Mouse (Mus musculus) A20 (cell line): ENCODE measurements around the gene Enox1.

Experiments used
- DNase-seq: peaks from one replicate; pipeline ENCODE4 v3.0.0-alpha.2; 2011; ENCODE audit warnings: low read depth, low spot score

Gene Enox1

DNA sequence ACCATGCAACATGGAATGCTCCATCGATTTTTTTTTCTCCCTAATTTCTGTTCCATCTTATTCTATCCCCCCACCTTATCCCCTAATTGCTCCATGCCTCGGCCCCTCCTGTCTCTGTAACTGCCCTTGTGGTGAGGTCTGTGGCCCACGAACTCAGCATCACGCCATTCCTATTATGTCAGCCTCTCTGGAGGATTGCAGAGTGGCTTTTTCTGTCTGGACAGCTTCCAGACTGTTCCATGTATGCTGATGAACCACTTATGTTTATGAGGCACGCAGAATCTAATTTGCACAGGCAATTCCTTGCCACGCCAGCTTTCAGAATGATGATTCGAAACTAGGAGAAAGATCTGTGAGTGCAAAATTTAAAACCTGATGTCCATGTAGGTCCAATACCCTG lies 521.4 kb downstream of the Enox1 start:
- no peak for DNase-seq

DNA sequence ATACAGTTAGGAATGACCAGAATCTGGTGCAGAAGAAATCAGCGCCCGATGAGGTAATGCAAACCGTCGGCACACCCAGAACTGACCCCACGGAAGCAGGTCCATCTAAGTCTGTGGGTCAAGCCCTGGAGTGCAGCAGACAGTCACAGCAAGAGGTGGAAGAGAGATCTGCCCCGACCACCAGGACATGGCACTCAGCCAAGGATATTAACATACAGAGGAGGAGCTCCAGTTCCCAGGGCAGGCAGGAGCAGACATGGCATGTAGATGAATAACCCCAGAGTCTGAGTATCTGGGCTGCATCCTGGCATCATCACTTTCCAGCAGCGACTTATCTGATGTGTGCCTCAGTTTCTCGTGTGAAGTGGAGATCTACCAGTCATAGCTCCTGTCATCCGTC lies 523.3 kb downstream of the Enox1 start:
- no peak for DNase-seq

DNA sequence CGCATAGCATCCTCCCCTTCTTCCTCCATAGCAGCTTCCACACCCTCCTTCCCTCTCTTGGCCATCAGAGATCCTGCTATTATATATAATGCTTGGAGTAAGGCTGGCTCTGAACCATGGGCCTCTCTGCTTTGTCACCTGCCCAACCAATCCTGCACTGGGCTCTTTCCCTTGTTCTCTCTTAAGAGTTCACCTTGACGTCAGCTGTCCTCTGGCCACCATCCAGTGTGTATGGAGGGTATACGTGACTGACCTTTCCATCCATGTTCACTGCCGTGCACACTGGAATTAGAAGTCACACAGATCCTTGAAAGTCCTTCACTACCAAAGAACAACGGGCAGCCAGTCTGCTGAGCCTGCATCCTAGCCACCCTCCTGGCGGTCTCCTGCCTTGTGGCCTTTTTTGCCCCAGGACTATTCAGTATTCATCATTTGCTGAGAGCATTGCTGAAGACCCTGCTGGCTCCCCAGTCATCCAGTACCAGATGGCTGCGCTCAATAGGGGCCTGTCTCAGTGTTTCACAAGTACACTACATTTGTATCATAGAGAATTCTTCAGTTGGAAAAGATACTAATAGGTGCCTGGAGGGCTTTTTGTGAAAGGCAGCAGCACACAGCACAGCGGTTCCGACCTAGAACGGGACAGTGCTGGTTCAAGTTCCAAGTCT lies 526.5 kb downstream of the Enox1 start:
- DNase-seq, result no peak

DNA sequence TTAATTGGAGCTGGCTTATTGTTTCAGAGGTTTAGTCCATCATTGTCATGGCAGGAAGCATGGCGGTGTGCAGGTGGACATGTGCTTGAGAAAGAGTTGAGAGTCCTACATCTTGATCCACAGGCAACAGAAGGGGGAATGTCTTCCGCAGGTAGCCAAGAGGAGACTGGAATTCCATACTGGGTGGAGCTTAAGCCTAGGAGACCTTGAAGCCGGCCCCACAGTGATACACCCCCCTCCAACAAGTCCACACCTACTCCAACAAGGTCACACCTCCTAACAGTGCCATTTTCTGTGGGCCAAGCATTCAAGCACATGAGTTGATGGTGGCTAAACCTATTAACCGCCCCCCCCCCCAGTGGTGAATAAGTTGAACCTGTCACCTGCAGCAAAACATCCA lies 533.3 kb downstream of the Enox1 start:
- no peak for DNase-seq

DNA sequence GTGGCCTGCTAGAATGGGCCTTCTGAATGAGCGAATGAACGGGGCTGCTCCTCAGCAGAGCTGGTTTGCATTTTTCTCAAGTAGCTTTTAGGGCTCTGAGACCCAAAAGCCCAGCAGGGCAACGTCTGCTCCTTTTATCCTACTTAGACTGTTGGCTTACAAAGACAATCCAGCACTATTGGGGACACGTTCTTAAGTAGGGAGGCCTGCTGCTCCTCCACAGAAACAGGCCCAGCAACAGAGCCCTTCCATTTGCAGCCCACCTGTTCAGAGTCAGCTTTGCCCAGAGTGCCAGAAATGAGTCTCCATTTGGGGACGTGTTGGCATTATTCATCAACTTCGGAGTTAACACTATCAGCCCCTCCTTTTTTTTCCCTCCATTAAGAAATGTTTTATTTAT lies 548.4 kb downstream of the Enox1 start:
- no peak for DNase-seq

DNA sequence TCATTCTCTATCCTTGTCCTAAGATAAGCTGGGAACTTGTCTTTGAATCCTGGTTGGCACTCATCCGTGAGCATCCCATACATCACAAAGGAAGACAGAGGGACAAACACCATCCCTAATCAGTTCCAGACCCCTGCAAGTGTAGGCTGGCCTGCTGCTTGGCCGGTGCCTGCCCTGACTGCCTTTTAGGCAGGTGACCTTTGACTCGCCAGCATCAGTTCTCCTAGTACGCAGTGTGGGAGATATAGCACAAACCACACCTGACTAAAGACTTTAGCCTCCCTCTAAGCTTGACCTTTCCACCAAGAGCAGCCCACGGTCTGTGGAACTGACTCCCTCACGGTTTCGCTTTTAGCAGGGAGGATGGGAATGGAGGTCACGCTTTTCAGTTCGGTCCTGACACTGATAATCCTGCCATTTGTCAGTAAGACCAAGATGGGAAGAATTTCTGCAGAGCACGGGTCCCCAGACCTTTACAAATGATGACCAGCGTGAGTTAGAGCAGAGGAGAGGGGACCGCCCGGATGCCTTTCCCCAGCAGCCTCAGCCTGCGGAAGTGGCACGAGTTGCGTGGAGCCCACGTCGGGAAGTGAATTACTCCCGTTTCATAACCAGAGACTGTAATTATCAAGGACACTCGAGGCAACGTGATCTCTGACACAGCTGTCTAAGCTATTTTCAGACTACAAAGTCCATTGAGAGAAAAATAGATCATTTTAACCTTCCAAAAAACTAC lies 550.1 kb downstream of the Enox1 start:
- DNase-seq, result no peak

DNA sequence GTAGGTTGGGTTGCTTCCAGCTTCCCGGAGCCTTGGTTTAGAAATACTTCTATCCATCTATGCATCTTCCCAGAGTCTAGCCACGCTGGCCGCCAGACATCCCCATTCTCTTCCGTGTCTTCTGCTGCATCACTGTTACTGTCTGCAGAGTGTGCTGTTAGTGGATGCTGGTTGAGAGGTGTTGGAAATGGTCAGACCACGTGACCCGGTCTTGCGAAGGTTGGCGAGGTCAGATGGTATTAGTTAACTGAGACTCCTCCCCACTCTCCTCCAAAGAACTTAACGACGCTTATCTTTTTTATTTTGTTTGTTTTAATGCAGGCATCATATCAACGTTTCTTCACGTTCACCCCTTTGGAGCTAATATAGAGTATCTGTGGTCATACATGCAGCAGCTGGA lies 550.7 kb downstream of the Enox1 start:
- DNase-seq, result no peak

DNA sequence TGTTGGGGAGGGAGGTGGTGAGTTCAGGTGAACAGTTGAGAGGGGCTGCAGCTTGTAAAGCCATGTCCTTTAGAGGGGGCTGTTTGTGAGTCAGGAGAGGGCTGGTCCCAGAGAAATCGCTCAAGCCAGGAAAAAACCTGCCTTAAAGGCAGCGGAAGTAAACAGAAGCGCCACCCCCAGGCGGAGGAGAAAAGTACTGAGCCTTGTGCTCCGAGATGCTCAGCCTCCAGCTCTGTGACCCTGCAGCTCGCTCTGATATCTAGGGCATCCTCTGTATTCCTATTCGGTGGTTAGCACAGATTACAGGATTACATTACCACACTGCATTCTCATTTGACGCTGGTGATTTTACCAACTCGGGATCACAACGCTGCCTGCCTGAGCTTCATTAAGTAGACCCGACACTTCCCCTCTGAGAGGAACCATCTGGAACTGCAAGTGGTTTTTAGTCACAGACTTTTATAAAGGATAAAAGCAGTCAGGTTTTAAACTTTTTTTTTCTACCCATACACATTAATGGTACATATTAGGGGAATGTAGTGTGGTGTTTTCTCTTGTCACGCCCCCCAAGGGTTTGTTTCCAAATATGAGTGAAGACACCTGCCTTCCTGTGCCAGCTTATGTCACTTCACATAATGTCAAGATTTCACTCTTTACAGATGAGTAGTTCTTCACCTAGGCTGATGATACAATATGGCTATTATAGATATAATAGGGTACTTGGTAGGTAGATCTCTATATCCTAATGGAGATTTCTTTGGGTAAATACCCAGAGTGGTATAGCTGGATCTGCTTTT lies 552.0 kb downstream of the Enox1 start:
- DNase-seq, result no peak

DNA sequence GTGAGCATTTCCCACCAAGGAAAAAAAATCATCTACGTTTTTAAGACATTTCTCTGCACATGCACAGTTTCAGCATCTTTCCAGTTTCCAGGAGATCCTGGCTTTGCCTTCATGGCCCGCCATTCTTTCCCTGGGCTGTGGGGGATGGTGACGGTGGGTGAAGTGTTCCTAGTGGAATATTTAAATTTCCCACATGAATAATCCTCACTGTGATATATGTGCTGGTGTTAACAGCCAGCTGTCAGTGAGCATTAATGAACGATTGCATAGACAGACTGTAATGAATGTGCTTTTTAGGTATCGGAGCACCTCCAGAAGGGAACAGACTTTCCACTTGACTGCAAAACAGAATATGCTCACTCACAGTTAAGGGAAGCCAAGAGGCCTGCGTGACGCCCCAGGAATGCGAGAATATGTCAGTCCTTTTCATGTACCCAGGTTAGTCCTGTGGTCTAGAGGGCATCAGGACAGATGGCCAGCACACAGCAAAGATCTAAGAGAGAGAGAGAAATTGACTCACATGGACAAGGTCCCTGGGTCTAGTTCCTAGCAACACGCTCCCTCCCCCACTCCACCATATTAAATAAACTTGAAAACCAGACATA lies 558.5 kb downstream of the Enox1 start:
- no peak for DNase-seq

DNA sequence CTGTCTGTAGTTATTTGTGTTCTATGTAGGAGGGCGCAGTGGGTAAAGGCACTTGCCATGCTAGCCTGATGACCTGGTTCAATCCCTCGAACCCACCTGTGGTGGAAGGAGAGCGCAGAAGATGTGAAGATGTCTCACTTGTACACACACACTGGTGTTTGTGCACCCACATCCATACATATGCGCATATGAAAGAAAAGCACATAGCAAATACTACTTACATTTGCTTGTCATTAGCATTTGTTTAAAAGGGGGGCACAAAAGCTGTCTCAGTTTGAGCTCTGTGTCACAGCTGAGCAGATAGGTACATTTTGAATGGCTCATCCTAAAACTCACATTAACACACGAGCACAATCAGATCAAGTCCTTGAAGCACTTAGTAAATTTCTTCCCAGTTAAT lies 560.4 kb downstream of the Enox1 start:
- no peak for DNase-seq

DNA sequence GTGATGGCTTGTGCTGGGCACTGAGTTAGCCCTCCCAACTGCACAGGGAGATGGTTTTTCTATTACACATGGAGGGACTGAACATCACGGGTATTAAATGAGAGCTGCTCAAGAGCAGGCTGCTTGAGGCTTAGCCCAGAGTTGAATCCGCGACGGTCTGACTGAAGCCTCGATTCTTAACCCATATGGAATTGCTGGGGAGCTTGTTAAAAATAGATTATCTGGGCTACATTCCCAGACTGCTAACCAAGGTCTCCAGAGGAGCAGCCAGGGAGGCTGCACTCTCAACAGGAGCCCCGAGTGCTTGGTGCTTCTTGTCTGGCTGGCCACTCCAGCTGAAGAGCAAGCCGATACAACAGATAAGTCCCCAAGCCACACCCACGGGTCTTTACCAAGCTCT lies 562.3 kb downstream of the Enox1 start:
- no peak for DNase-seq

DNA sequence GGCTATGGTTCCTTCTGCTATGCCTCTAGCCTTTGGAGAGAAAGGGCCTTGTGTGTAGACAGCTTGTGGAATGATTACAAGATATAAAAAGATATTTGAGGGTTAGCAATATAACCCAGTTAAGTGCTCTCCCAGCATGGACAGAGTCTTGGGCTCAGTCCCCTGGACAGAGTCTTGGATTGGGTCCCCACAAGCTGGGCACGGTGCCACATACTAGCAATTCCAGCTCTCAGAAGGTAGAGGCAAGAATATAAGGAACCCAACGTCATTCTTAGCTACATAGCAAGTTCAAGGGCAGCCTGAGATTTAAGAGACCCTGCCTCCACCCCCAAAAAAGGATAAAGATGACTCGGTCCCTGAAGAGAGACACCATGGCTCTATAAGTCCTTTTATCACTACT lies 581.5 kb downstream of the Enox1 start:
- no peak for DNase-seq

DNA sequence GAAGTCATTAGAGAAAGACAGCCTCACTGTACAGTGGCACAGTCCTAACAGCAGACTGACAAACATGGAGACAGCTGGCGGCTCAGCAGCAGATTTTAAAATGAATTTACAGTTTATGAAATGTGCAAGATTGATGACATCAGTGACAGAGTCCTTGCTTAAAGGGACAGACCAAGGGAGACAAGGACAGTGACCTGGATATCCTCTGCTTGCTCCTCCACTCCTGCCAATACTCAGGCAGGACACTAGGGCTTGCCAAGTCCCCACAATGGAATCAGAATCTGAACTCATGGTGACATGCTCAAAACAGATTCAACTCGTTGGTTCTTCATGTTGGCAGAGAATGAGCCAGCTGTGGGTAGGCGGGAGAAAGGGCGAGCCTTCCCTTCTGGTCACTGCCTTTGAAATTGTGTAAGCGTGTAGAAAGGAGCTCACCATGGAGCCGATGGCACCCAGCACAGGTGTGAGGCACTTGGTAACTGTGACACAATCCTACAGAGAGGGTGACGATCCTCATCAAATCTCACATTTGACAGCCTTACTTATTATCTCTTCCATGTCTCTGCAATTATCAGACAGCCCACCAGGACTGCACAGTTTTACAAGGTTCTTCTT lies 582.3 kb downstream of the Enox1 start:
- no peak for DNase-seq

DNA sequence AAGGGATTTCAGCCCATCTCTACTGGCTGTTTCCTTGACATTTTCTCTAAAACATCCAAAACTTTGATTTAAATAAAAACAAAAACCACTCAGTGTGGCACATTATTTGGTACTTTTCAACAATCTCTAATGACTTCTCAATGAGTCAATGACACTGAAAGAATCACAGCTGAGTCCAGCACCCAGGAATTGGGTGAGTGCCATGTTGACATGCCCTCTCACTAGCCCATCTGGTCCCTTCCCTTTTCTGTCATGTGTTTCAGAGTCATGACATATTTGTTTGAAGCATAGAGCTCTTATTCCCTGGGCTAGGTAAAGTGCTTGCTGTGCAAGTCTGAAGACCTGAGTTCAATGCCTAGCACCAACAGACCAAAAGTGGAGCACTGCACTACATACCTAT lies 582.8 kb downstream of the Enox1 start:
- no peak for DNase-seq

DNA sequence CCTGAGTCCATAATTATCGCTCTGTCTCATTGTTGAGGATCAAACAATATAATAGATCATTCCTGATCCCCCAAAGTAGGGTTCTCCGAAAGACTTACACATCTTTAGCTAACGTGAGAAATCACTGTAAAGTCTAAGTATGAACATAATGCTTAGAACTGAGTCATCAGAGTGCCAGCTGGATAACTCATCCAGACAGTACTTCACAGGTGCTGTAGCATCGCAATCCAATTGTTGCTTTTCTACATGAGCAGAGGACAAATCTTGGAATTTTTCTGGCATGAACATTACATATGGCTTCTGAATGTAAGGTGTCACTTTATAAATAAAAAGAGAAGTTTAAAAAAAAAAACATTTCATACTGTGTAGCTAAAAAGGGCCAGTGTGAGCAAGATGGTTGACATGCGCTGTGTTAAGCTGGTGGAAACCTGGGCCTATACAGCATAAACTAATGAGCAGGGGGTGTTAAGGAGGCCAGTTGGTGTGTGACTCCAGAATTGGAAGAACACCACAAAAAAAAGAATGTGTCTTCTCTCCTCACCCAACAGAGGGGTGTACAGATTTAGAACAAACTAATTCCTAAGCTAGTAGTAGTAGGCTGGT lies 588.2 kb downstream of the Enox1 start:
- no peak for DNase-seq

DNA sequence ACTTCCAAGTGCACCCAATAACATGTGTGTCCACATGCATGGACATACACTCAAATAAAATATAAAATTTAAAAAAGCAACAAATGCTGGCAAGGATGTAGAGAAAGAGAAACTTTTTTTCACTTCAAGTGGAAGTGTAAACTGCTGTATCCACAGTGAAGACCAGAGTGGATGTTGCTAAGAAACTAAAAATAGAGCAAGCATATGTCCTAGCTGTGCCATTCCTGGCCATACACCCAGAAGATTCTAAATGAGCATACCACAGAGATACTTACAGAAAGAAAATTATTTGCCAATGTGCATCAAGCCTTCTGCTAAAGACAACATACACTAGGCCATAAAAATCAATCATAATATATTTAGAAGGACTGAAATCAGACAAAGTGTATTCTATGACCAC lies 592.4 kb downstream of the Enox1 start:
- no peak for DNase-seq
